Mouse (Mus musculus) small intestine, adult 2 months (tissue): Measurements from ENCODE around the gene Hist1h2bf. TPM values are rescaled to one million over a fixed set of nuclear protein-coding genes. Genes with fewer than 3 reads are reported as not detected.

Experiments used
- H3K27ac ChIP-seq: fragments of 200-500 bp; 2 replicates; pipeline ENCODE4 v1.5.1; 2012; ENCODE audit warnings: low read depth, low read length, control low read depth, inconsistent platforms; ENCODE audit not compliant: insufficient read depth
- H3K27me3 ChIP-seq: fragments of 200-500 bp; 2 replicates; pipeline ENCODE4 v1.6.1; 2012; ENCODE audit warnings: mild to moderate bottlenecking, moderate library complexity, low read length, inconsistent platforms; ENCODE audit not compliant: control insufficient read depth, insufficient read depth
- H3K36me3 ChIP-seq: fragments of 200-500 bp; 2 replicates; pipeline ENCODE4 v1.6.1; 2012; ENCODE audit warnings: mild to moderate bottlenecking, low read length, control low read depth, inconsistent platforms; ENCODE audit not compliant: control insufficient read depth, insufficient read depth
- H3K4me1 ChIP-seq: fragments of 200-500 bp; 2 replicates; pipeline ENCODE4 v1.6.1; 2012; ENCODE audit warnings: low read length, inconsistent platforms, mixed read lengths; ENCODE audit not compliant: control insufficient read depth, insufficient read depth, insufficient read length
- H3K4me3 ChIP-seq: fragments of 200-500 bp; 2 replicates; pipeline ENCODE4 v1.5.1; 2012; ENCODE audit warnings: low read depth, mild to moderate bottlenecking, control low read depth, inconsistent platforms, low read length, moderate library complexity
- CTCF ChIP-seq: fragments of 200-500 bp; IDR thresholded peaks from 2 replicates; pipeline ENCODE4 v1.5.1; 2012; ENCODE audit warnings: low read depth, mild to moderate bottlenecking, control low read depth, inconsistent platforms, low read length, moderate library complexity, mixed read lengths; ENCODE audit not compliant: insufficient replicate concordance, insufficient read length; ENCODE audit errors: extremely low read depth
- POLR2A ChIP-seq: fragments of 200-500 bp; IDR thresholded peaks from 2 replicates; pipeline ENCODE4 v1.6.1; 2012; ENCODE audit warnings: low read depth, mild to moderate bottlenecking, control low read depth, inconsistent platforms, low read length, moderate library complexity
- WGBS: fragments of 180-500 bp; shearing (Covaris S2); methylation state at CpG from one replicate; pipeline ENCODE4 v1.1.7; 2018; 5-methylcytosine and 5-hydroxymethylcytosine counted together
- polyA plus RNA-seq: library from polyadenylated mRNA; depleted of rRNA; stranded (reverse); fragments of >200 nt; gene quantifications from 2 replicates; pipeline ENCODE4 v1.2.3, GENCODE M21; 2012; rRNA removed

Hist1h2bf gene
- polyA plus RNA-seq, 1 experiment, result 24.6 TPM

GRCm38 (mm10) chr13:23525901-23526300 is 48.1 kb downstream of the Hist1h2bf start:
- no peak for TF ChIP-seq POLR2A
- Histone ChIP-seq H3K36me3 (no peaks in the 10 kb centered on the region), H3K27ac (no peak overlapping the region), H3K27me3 (no peaks in the 10 kb centered on the region), H3K4me1 (no peaks in the 10 kb centered on the region), H3K4me3 (no peak overlapping the region)
- WGBS, result 11% methylated on average over 10 of the region's 10 CpGs

- TF ChIP-seq POLR2A (no peak), CTCF (peak; percentile 89; the same call in 1 of the 2 replicates)
- Histone ChIP-seq H3K36me3 (no peaks in the 10 kb centered on the region), H3K4me3 (no peak overlapping the region), H3K27me3 (no peaks in the 10 kb centered on the region), H3K27ac (no peak overlapping the region), H3K4me1 (no peaks in the 10 kb centered on the region)
- WGBS, result 13% methylated on average over 5 of the region's 5 CpGs
Measured at GRCm38 (mm10) chr13:23524654-23525053, 49.3 kb downstream of the Hist1h2bf start.

GRCm38 (mm10) chr13:23523976-23524375 is 50.0 kb downstream of the Hist1h2bf start:
- Histone ChIP-seq H3K4me3 (no peak overlapping the region), H3K27ac (no peak overlapping the region), H3K36me3 (no peaks in the 10 kb centered on the region), H3K4me1 (no peaks in the 10 kb centered on the region), H3K27me3 (no peaks in the 10 kb centered on the region)
- 19% methylated on average over 5 of the region's 5 CpGs for WGBS
- no peak for TF ChIP-seq POLR2A
- TF ChIP-seq CTCF, result no peak

Other genes with a start within 250 kb of the Hist1h2bf start
- gene Zfp322a, start 205.0 kb downstream of the Hist1h2bf start, polyA plus RNA-seq, result 0.15 and 0.20 TPM in 2 replicates
- gene Abt1, start 150.3 kb downstream of the Hist1h2bf start, polyA plus RNA-seq, result 0.95 and 1.2 TPM in 2 replicates
- gene Btn1a1, start 108.3 kb downstream of the Hist1h2bf start, polyA plus RNA-seq, result 0.05 TPM in 1 of 2 replicates, not detected in the other
- gene Btn2a2, start 85.3 kb downstream of the Hist1h2bf start, polyA plus RNA-seq, result not detected in 2 replicates
- gene Hist1h4h, start 43.1 kb downstream of the Hist1h2bf start, polyA plus RNA-seq, result 39.6 and 71.6 TPM in 2 replicates
- 631 and 1,420 TPM in 2 replicates for gene Hist1h2af, start 40.3 kb downstream of the Hist1h2bf start, polyA plus RNA-seq
- 43.4 and 65.8 TPM in 2 replicates for gene Hist1h3g, start 38.8 kb downstream of the Hist1h2bf start, polyA plus RNA-seq
- 2.4 and 5.1 TPM in 2 replicates for gene Hist1h2bh, start 30.8 kb downstream of the Hist1h2bf start, polyA plus RNA-seq
- 9.6 and 13.1 TPM in 2 replicates for gene Hist1h3f, start 30.1 kb downstream of the Hist1h2bf start, polyA plus RNA-seq
- 13.6 and 21.3 TPM in 2 replicates for gene Hist1h4f, start 22.5 kb downstream of the Hist1h2bf start, polyA plus RNA-seq
- gene Hist1h1d, start 20.9 kb downstream of the Hist1h2bf start, polyA plus RNA-seq, result 0.27 and 0.29 TPM in 2 replicates
- 27.6 and 43.3 TPM in 2 replicates for gene Hist1h3e, start 11.8 kb downstream of the Hist1h2bf start, polyA plus RNA-seq
- 27.3 and 38.0 TPM in 2 replicates for gene Hist1h2ae, start 3.0 kb downstream of the Hist1h2bf start, polyA plus RNA-seq
- gene Hist1h2bg, start 2.8 kb downstream of the Hist1h2bf start, polyA plus RNA-seq, result 32.8 and 51.3 TPM in 2 replicates
- gene Hist1h2ad, start 185 bp upstream of the Hist1h2bf start, polyA plus RNA-seq, result 21.3 and 30.3 TPM in 2 replicates
- gene Hist1h3d, start 1.6 kb upstream of the Hist1h2bf start, polyA plus RNA-seq, result 11.5 and 24.2 TPM in 2 replicates
- gene Hist1h4d, start 7.4 kb upstream of the Hist1h2bf start, polyA plus RNA-seq, result 10.1 and 13.8 TPM in 2 replicates
- gene Hist1h2be, start 46.9 kb upstream of the Hist1h2bf start, polyA plus RNA-seq, result 1.5 and 1.8 TPM in 2 replicates
- 2.2 and 2.4 TPM in 2 replicates for gene Hist1h1e, start 48.4 kb upstream of the Hist1h2bf start, polyA plus RNA-seq
- 3.1 and 4.0 TPM in 2 replicates for gene Hist1h2ac, start 109.8 kb upstream of the Hist1h2bf start, polyA plus RNA-seq
- gene Hist1h2bc, start 110.0 kb upstream of the Hist1h2bf start, polyA plus RNA-seq, result 210 and 772 TPM in 2 replicates
- not detected in 2 replicates for gene Hist1h1t, start 121.6 kb upstream of the Hist1h2bf start, polyA plus RNA-seq
- 13.7 and 17.8 TPM in 2 replicates for gene Hist1h4c, start 124.3 kb upstream of the Hist1h2bf start, polyA plus RNA-seq
- 3.5 and 7.7 TPM in 2 replicates for gene Hfe, start 136.7 kb upstream of the Hist1h2bf start, polyA plus RNA-seq
- 25.6 and 68.0 TPM in 2 replicates for gene Hist1h1c, start 164.6 kb upstream of the Hist1h2bf start, polyA plus RNA-seq
- gene Hist1h3c, start 171.4 kb upstream of the Hist1h2bf start, polyA plus RNA-seq, result 39.3 and 49.1 TPM in 2 replicates
- 17.8 and 19.7 TPM in 2 replicates for gene Hist1h2bb, start 172.5 kb upstream of the Hist1h2bf start, polyA plus RNA-seq
- 32.5 and 55.3 TPM in 2 replicates for gene Hist1h2ab, start 176.9 kb upstream of the Hist1h2bf start, polyA plus RNA-seq
- 39.8 and 49.8 TPM in 2 replicates for gene Hist1h3b, start 178.1 kb upstream of the Hist1h2bf start, polyA plus RNA-seq
- gene Hist1h4b, start 182.8 kb upstream of the Hist1h2bf start, polyA plus RNA-seq, result 17.0 and 25.9 TPM in 2 replicates
- 17.4 and 19.9 TPM in 2 replicates for gene Hist1h4a, start 187.0 kb upstream of the Hist1h2bf start, polyA plus RNA-seq
- gene Hist1h3a, start 188.2 kb upstream of the Hist1h2bf start, polyA plus RNA-seq, result 32.6 and 42.4 TPM in 2 replicates
- gene Hist1h1a, start 189.5 kb upstream of the Hist1h2bf start, polyA plus RNA-seq, result 0.53 and 0.95 TPM in 2 replicates
- 0.90 and 4.5 TPM in 2 replicates for gene Trim38, start 195.7 kb upstream of the Hist1h2bf start, polyA plus RNA-seq
- gene Slc17a2, start 232.8 kb upstream of the Hist1h2bf start, polyA plus RNA-seq, result not detected in 2 replicates